Mouse (Mus musculus): ENCODE results near the gene Lrp3. TPM values are rescaled to one million over a fixed set of nuclear protein-coding genes. Genes with fewer than 3 reads are reported as not detected.

Gene Lrp3
- 0.16 and 0.18 TPM in 2 replicates for polyA plus RNA-seq (2012)

DNA sequence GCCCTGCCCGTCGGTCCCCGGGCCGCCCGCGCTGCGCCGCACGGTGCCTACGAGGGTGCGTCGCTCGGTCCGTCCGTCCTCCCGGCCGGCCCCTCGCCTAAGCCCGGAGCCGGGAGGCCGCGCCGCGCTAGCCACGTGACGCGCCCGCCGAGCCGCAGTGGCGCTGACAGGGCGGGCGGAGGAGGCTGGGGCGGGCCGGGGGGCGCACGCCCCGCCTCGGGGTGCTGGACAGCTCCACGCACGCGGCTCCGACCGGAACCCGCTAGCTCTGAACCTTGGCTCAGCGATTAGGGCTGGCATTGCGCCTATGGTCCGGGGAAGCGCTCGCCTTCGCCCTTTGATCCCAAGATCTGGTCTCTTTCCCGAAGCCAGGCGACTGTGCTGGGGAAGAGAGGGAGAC is at the start of gene Lrp3:
TSS of gene Lrp3 (minus strand) at position 274 of the 400 bp plus-strand sequence.

DNA sequence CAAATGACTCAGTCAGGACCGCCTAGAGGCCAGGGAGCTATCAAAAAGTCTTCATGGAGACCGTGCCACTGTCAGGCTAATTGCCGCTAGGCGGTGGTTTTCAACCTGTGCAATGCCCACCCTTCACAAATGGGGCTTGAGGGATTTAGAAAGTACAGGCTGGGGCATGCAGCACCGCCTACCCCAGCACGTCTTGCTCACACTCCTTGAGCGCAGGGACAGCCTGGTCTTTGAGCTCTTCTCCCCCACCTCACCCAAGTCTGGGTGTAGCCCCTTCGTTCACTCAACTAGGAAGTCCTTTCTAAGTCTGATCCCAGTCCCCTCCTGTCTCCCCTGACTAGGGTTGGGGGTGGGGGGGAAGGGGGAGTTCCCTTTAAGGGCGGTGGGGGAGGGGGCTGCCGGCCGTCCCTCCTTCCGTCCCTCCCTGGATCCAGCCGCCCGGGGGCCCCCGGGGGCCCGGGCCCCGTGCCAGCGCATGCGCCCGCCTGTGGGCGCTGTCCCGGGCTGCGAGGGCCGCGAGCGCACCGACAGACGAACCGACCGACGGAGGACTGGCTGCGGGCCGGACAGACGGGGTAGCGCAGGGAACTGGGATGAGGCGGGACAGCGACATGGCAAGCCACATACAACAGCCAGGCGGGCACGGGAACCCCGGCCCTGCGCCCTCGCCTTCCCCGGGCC is 29.3 kb downstream of the Lrp3 start, which contains the start of gene Slc7a10:
TSS of gene Slc7a10 (plus strand) at position 497 of the 681 bp plus-strand sequence.

Other genes with a start within 250 kb of the Lrp3 start
- gene Cebpg, start 158.9 kb downstream of the Lrp3 start, polyA plus RNA-seq (2012) = 13.2 and 16.0 TPM in 2 replicates
- gene Cebpa, start 96.2 kb downstream of the Lrp3 start, polyA plus RNA-seq (2012) = 244 and 303 TPM in 2 replicates
- 0.39 TPM in 1 of 2 replicates, not detected in the other for gene Slc7a10, start 29.1 kb downstream of the Lrp3 start, polyA plus RNA-seq (2012)
- 7.5 and 8.5 TPM in 2 replicates for gene Gpatch1, start 102.9 kb upstream of the Lrp3 start, polyA plus RNA-seq (2012)
- 0.02 and 0.04 TPM in 2 replicates for gene Rhpn2, start 118.7 kb upstream of the Lrp3 start, polyA plus RNA-seq (2012)
- gene Faap24, start 181.3 kb upstream of the Lrp3 start, polyA plus RNA-seq (2012) = 6.5 and 7.7 TPM in 2 replicates
- gene Cep89, start 181.5 kb upstream of the Lrp3 start, polyA plus RNA-seq (2012) = 9.6 and 11.4 TPM in 2 replicates
- not detected in 2 replicates for gene Slc7a9, start 233.3 kb upstream of the Lrp3 start, polyA plus RNA-seq (2012)

All from megakaryocyte-erythroid progenitor cell, adult 5 weeks (primary cell).